Mouse (Mus musculus) gastrocnemius, adult 2 months (tissue): ENCODE results near the gene Gm5039. TPM values are rescaled to one million over a fixed set of nuclear protein-coding genes. Genes with fewer than 3 reads are reported as not detected.

ENCODE experiments used
- total RNA-seq, 2 experiments: library from RNA; stranded (reverse); gene quantifications; 2 replicates each; pipeline ENCODE4 v1.2.3; 2021

Gm5039 gene
- total RNA-seq, 2 experiments from 2014 or later = not detected

Other genes starting within 250 kb of the Gm5039 start
- not detected for gene Gm16368, start 240.3 kb downstream of the Gm5039 start, total RNA-seq
- not detected for gene Gm10436, start 141.9 kb downstream of the Gm5039 start, total RNA-seq
- gene Gm8332, start 73.9 kb downstream of the Gm5039 start, total RNA-seq = not detected
- gene Gm5662, start 49.5 kb downstream of the Gm5039 start, total RNA-seq = not detected
- 10 to 100 TPM; 15.0 to 21.3 TPM for gene Adck1, start 36.5 kb upstream of the Gm5039 start, total RNA-seq